Mouse (Mus musculus): ENCODE data around the gene Mast1. TPM values are rescaled to one million over a fixed set of nuclear protein-coding genes. Genes with fewer than 3 reads are reported as not detected.
A peak's percentile ranks its signal among the peaks of the same experiment; 100 is the strongest.

Mast1 gene
- total and polyA plus RNA-seq, 2 experiments from 2014 or later, result not detected

- H3K4me1 ChIP-seq (ENCODE audit: control insufficient read depth, insufficient read depth), result 0 out of 2 replicates have a peak, but pooled peaks cover 5% of the 10 kb centered on the region
- WGBS, result 11% methylated on average over 11 of the region's 11 CpGs
- no peak for TF ChIP-seq EP300 (IDR thresholded peaks at IDR 0.05; ENCODE audit: low read depth)
- TF ChIP-seq CTCF (IDR thresholded peaks at IDR 0.05; ENCODE audit: low read depth), result no peak
- no peaks in the 10 kb centered on the region for H3K36me3 ChIP-seq (replicated peaks; ENCODE audit: control insufficient read depth, insufficient read depth, low read length)
- no peak overlapping the region; the same call in 1 of the 2 replicates for H3K4me3 ChIP-seq (ENCODE audit: low read depth, low read length)
- H3K9me3 ChIP-seq (replicated peaks; ENCODE audit: control insufficient read depth, low read length), result no peaks in the 10 kb centered on the region
- no peak overlapping the region for H3K4me2 ChIP-seq (ENCODE audit: low read depth, low read length)
- peaks cover 62% of the 10 kb centered on the region for H3K27me3 ChIP-seq (ENCODE audit: control insufficient read depth, insufficient read depth, low read length)
- H3K9ac ChIP-seq (replicated peaks; ENCODE audit: low read depth, low read length), result no peak overlapping the region
- DNase-seq (ENCODE audit: low spot score) (no peak), ATAC-seq (ENCODE audit: insufficient read depth, low read depth) (no peak)
- no peak overlapping the region for H3K27ac ChIP-seq (ENCODE audit: low read depth)
Observed at GRCm38 (mm10) chr8:84945235-84945632, 8.1 kb upstream of the Mast1 start.

GRCm38 (mm10) chr8:84944478-84945160 is 7.5 kb upstream of the Mast1 start:
- Histone ChIP-seq H3K36me3 (replicated peaks; ENCODE audit: control insufficient read depth, insufficient read depth, low read length) (no peaks in the 10 kb centered on the region), H3K4me2 (ENCODE audit: low read depth, low read length) (no peak overlapping the region), H3K9ac (replicated peaks; ENCODE audit: low read depth, low read length) (no peak overlapping the region), H3K27me3 (ENCODE audit: control insufficient read depth, insufficient read depth, low read length) (peaks cover 56% of the 10 kb centered on the region), H3K4me1 (ENCODE audit: control insufficient read depth, insufficient read depth) (0 out of 2 replicates have a peak, but pooled peaks cover 5% of the 10 kb centered on the region), H3K27ac (ENCODE audit: low read depth) (no peak overlapping the region), H3K9me3 (replicated peaks; ENCODE audit: control insufficient read depth, low read length) (no peaks in the 10 kb centered on the region), H3K4me3 (ENCODE audit: low read depth, low read length) (peak overlapping the region; percentile 8; the same call in 1 of the 2 replicates)
- TF ChIP-seq CTCF (IDR thresholded peaks at IDR 0.05; ENCODE audit: low read depth) (no peak), EP300 (IDR thresholded peaks at IDR 0.05; ENCODE audit: low read depth) (no peak)
- 3% methylated on average over 26 of the region's 26 CpGs for WGBS
- ATAC-seq (ENCODE audit: insufficient read depth, low read depth) (no peak), DNase-seq (ENCODE audit: low spot score) (no peak)

GRCm38 (mm10) chr8:84943699-84944098 is 6.5 kb upstream of the Mast1 start:
- WGBS, result 22% methylated on average over 4 of the region's 4 CpGs
- TF ChIP-seq CTCF (IDR thresholded peaks at IDR 0.05; ENCODE audit: low read depth) (no peak), EP300 (IDR thresholded peaks at IDR 0.05; ENCODE audit: low read depth) (no peak)
- H3K4me1 ChIP-seq (ENCODE audit: control insufficient read depth, insufficient read depth), result 0 out of 2 replicates have a peak, but pooled peaks cover 5% of the 10 kb centered on the region
- H3K4me2 ChIP-seq (ENCODE audit: low read depth, low read length), result no peak overlapping the region
- H3K27ac ChIP-seq (ENCODE audit: low read depth), result no peak overlapping the region
- no peak overlapping the region for H3K4me3 ChIP-seq (ENCODE audit: low read depth, low read length)
- H3K36me3 ChIP-seq (replicated peaks; ENCODE audit: control insufficient read depth, insufficient read depth, low read length), result no peaks in the 10 kb centered on the region
- H3K27me3 ChIP-seq (ENCODE audit: control insufficient read depth, insufficient read depth, low read length), result peaks cover 63% of the 10 kb centered on the region
- H3K9ac ChIP-seq (replicated peaks; ENCODE audit: low read depth, low read length), result no peak overlapping the region
- no peaks in the 10 kb centered on the region for H3K9me3 ChIP-seq (replicated peaks; ENCODE audit: control insufficient read depth, low read length)
- DNase-seq (ENCODE audit: low spot score) (no peak), ATAC-seq (ENCODE audit: insufficient read depth, low read depth) (no peak)

GRCm38 (mm10) chr8:84937620-84938485 is 694 bp upstream of the Mast1 start:
- Histone ChIP-seq H3K27me3 (ENCODE audit: control insufficient read depth, insufficient read depth, low read length) (peaks cover 68% of the 10 kb centered on the region), H3K4me2 (ENCODE audit: low read depth, low read length) (no peak overlapping the region), H3K27ac (ENCODE audit: low read depth) (no peak overlapping the region), H3K9ac (replicated peaks; ENCODE audit: low read depth, low read length) (no peak overlapping the region), H3K9me3 (replicated peaks; ENCODE audit: control insufficient read depth, low read length) (no peaks in the 10 kb centered on the region), H3K4me3 (ENCODE audit: low read depth, low read length) (no peak overlapping the region), H3K36me3 (replicated peaks; ENCODE audit: control insufficient read depth, insufficient read depth, low read length) (no peaks in the 10 kb centered on the region), H3K4me1 (ENCODE audit: control insufficient read depth, insufficient read depth) (0 out of 2 replicates have a peak, but pooled peaks cover 6% of the 10 kb centered on the region)
- ATAC-seq (ENCODE audit: insufficient read depth, low read depth) (no peak), DNase-seq (ENCODE audit: low spot score) (no peak)
- TF ChIP-seq CTCF (IDR thresholded peaks at IDR 0.05; ENCODE audit: low read depth) (no peak), EP300 (IDR thresholded peaks at IDR 0.05; ENCODE audit: low read depth) (no peak)
- WGBS, result 57% methylated on average over 13 of the region's 13 CpGs

- TF ChIP-seq EP300 (IDR thresholded peaks at IDR 0.05; ENCODE audit: low read depth), result no peak
- TF ChIP-seq CTCF (IDR thresholded peaks at IDR 0.05; ENCODE audit: low read depth), result no peak
- Histone ChIP-seq H3K27me3 (ENCODE audit: control insufficient read depth, insufficient read depth, low read length) (peaks cover 69% of the 10 kb centered on the region), H3K4me3 (ENCODE audit: low read depth, low read length) (peak overlapping the region; percentile 43), H3K9me3 (replicated peaks; ENCODE audit: control insufficient read depth, low read length) (no peaks in the 10 kb centered on the region), H3K4me2 (ENCODE audit: low read depth, low read length) (peak overlapping the region; percentile 66; the same call in 1 of the 2 replicates), H3K9ac (replicated peaks; ENCODE audit: low read depth, low read length) (no peak overlapping the region), H3K4me1 (ENCODE audit: control insufficient read depth, insufficient read depth) (0 out of 2 replicates have a peak, but pooled peaks cover 6% of the 10 kb centered on the region), H3K36me3 (replicated peaks; ENCODE audit: control insufficient read depth, insufficient read depth, low read length) (no peaks in the 10 kb centered on the region), H3K27ac (ENCODE audit: low read depth) (no peak overlapping the region)
- DNase-seq (ENCODE audit: low spot score) (no peak), ATAC-seq (ENCODE audit: insufficient read depth, low read depth) (no peak)
- 26% methylated on average over 23 of the region's 23 CpGs for WGBS
Observed at GRCm38 (mm10) chr8:84936041-84936961, 858 bp downstream of the Mast1 start.
